Mouse (Mus musculus): ENCODE results near the gene Thsd1. TPM values are rescaled to one million over a fixed set of nuclear protein-coding genes. Genes with fewer than 3 reads are reported as not detected.
A peak's percentile ranks its signal among the peaks of the same experiment; 100 is the strongest.

The Thsd1 gene
- total and polyA plus RNA-seq, 2 experiments from 2014 or later = 8.0 to 10.1 TPM

DNA sequence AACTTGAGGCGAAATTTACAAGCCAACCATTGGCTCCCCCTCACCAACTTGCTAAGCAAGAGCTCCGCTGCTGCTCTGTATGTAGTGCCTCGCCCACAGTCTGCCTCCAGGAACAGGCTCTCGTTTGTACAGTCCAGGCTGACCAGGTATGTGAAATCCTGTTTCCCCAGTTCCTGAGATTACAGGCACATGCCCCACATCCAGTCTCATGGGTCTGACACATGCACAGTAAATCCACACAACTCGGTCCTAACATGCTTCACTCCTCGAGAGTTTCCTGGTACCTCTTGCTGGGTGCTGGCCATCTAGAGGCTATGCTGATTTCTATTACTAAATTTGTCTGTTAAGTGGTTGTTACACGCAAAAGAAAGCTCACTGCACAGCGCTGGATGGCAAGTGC, 752 bp upstream of the Thsd1 start:
- DNase-seq (ENCODE audit: low spot score) (no peak), ATAC-seq (ENCODE audit: insufficient read depth, low read depth) (no peak)
- H3K4me3 ChIP-seq (ENCODE audit: low read depth, low read length) = no peak overlapping the region
- H3K4me2 ChIP-seq (ENCODE audit: low read depth, low read length) = peak overlapping the region; percentile 72
- no peaks in the 10 kb centered on the region for H3K9me3 ChIP-seq (replicated peaks; ENCODE audit: control insufficient read depth, low read length)
- no peak overlapping the region for H3K9ac ChIP-seq (replicated peaks; ENCODE audit: low read depth, low read length)
- H3K27me3 ChIP-seq (ENCODE audit: control insufficient read depth, insufficient read depth, low read length) = 0 out of 2 replicates have a peak, but pooled peaks cover 7% of the 10 kb centered on the region
- WGBS = 47% methylated on average over 8 of the region's 8 CpGs
- no peaks in the 10 kb centered on the region for H3K4me1 ChIP-seq (ENCODE audit: control insufficient read depth, insufficient read depth)
- H3K27ac ChIP-seq (ENCODE audit: low read depth) = peak overlapping the region; percentile 58
- TF ChIP-seq CTCF (IDR thresholded peaks at IDR 0.05; ENCODE audit: low read depth) = no peak
- no peak for TF ChIP-seq EP300 (IDR thresholded peaks at IDR 0.05; ENCODE audit: low read depth)
- H3K36me3 ChIP-seq (replicated peaks; ENCODE audit: control insufficient read depth, insufficient read depth, low read length) = peaks cover 5% of the 10 kb centered on the region; the same call in 1 of the 2 replicates

DNA sequence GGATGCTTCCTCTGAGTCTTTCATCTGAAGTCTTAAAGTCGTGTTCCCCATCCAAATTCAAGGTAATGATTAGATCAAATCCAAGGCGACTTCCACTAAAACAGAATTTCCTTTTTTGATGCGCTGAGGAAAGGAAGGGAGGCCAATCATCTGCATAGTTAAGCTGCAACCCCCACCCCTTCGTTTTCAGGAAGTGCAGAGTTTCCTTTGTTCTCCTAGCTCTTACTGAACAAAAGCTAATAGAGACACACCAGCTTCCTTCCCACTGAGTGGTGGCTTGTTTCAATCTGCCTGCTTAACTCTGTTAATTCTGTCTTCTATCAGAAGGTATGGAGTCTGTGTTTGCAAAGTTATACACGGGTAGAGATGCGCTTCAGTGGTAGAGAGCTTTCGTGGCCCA, 1.5 kb downstream of the Thsd1 start:
- H3K27ac ChIP-seq (ENCODE audit: low read depth) = peak overlapping the region; percentile 76
- ATAC-seq (ENCODE audit: insufficient read depth, low read depth) (peak; percentile 44; the same call in 1 of the 2 replicates), DNase-seq (ENCODE audit: low spot score) (no peak)
- H3K9me3 ChIP-seq (replicated peaks; ENCODE audit: control insufficient read depth, low read length) = no peaks in the 10 kb centered on the region
- no peaks in the 10 kb centered on the region for H3K36me3 ChIP-seq (replicated peaks; ENCODE audit: control insufficient read depth, insufficient read depth, low read length)
- 0 out of 2 replicates have a peak, but pooled peaks cover 7% of the 10 kb centered on the region for H3K27me3 ChIP-seq (ENCODE audit: control insufficient read depth, insufficient read depth, low read length)
- H3K9ac ChIP-seq (replicated peaks; ENCODE audit: low read depth, low read length) = peak overlapping the region; percentile 45; the same call in 1 of the 2 replicates
- peak overlapping the region; percentile 58 for H3K4me3 ChIP-seq (ENCODE audit: low read depth, low read length)
- H3K4me1 ChIP-seq (ENCODE audit: control insufficient read depth, insufficient read depth) = no peaks in the 10 kb centered on the region
- WGBS = 43% methylated on average over 7 of the region's 7 CpGs
- TF ChIP-seq EP300 (IDR thresholded peaks at IDR 0.05; ENCODE audit: low read depth) (no peak), CTCF (IDR thresholded peaks at IDR 0.05; ENCODE audit: low read depth) (no peak)
- peak overlapping the region; percentile 72 for H3K4me2 ChIP-seq (ENCODE audit: low read depth, low read length)

DNA sequence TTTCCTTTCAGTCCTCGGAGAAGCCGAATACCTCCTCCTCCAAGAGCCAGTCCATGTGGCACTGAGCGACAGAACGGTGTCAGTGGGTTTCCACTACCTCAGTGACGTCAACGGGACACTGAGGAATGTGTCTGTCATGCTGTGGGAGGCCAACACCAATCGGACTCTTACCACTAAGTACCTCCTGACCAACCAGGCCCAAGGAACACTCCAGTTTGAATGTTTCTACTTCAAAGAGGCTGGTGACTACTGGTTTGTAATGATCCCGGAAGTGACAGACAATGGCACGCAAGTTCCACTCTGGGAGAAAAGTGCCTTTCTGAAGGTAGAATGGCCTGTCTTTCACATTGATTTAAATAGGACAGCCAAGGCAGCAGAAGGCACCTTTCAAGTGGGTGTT, 15.9 kb downstream of the Thsd1 start:
- no peaks in the 10 kb centered on the region for H3K4me1 ChIP-seq (ENCODE audit: control insufficient read depth, insufficient read depth)
- no peak for ATAC-seq (ENCODE audit: insufficient read depth, low read depth)
- H3K4me3 ChIP-seq (ENCODE audit: low read depth, low read length) = no peak overlapping the region
- H3K9ac ChIP-seq (replicated peaks; ENCODE audit: low read depth, low read length) = no peak overlapping the region
- no peaks in the 10 kb centered on the region for H3K27me3 ChIP-seq (ENCODE audit: control insufficient read depth, insufficient read depth, low read length)
- H3K36me3 ChIP-seq (replicated peaks; ENCODE audit: control insufficient read depth, insufficient read depth, low read length) = no peaks in the 10 kb centered on the region
- no peak for DNase-seq (ENCODE audit: low spot score)
- H3K9me3 ChIP-seq (replicated peaks; ENCODE audit: control insufficient read depth, low read length) = no peaks in the 10 kb centered on the region
- no peak for TF ChIP-seq EP300 (IDR thresholded peaks at IDR 0.05; ENCODE audit: low read depth)
- no peak for TF ChIP-seq CTCF (IDR thresholded peaks at IDR 0.05; ENCODE audit: low read depth)
- no peak overlapping the region for H3K4me2 ChIP-seq (ENCODE audit: low read depth, low read length)
- no peak overlapping the region for H3K27ac ChIP-seq (ENCODE audit: low read depth)
- WGBS = 73% methylated on average over 9 of the region's 9 CpGs

DNA sequence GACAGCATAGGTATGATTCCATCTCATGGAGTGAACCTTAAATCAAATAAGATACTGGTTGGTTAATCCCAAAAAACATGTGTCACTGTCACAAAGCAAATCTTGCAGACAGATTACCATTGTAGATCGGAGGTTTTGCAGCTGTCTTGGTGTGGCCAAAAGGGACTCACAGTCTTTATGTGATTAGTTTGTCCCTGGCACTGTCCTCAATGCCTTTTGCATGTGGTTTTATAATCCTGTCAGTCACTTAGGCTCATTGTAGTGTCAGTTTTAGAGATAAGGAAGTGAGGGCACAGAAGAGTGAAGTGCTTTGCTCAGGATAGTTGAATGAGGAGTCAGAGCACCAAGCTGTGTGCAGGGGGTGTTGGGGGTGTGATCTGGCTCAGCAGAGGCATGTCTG, 18.6 kb downstream of the Thsd1 start:
- ATAC-seq (ENCODE audit: insufficient read depth, low read depth) (no peak), DNase-seq (ENCODE audit: low spot score) (no peak)
- H3K4me1 ChIP-seq (ENCODE audit: control insufficient read depth, insufficient read depth) = no peaks in the 10 kb centered on the region
- H3K9ac ChIP-seq (replicated peaks; ENCODE audit: low read depth, low read length) = no peak overlapping the region
- no peaks in the 10 kb centered on the region for H3K9me3 ChIP-seq (replicated peaks; ENCODE audit: control insufficient read depth, low read length)
- no peaks in the 10 kb centered on the region for H3K27me3 ChIP-seq (ENCODE audit: control insufficient read depth, insufficient read depth, low read length)
- TF ChIP-seq CTCF (IDR thresholded peaks at IDR 0.05; ENCODE audit: low read depth) = no peak
- TF ChIP-seq EP300 (IDR thresholded peaks at IDR 0.05; ENCODE audit: low read depth) = no peak
- 61% methylated on average over 1 of the region's 1 CpGs for WGBS
- no peak overlapping the region for H3K4me3 ChIP-seq (ENCODE audit: low read depth, low read length)
- no peak overlapping the region for H3K4me2 ChIP-seq (ENCODE audit: low read depth, low read length)
- no peaks in the 10 kb centered on the region for H3K36me3 ChIP-seq (replicated peaks; ENCODE audit: control insufficient read depth, insufficient read depth, low read length)
- H3K27ac ChIP-seq (ENCODE audit: low read depth) = no peak overlapping the region

DNA sequence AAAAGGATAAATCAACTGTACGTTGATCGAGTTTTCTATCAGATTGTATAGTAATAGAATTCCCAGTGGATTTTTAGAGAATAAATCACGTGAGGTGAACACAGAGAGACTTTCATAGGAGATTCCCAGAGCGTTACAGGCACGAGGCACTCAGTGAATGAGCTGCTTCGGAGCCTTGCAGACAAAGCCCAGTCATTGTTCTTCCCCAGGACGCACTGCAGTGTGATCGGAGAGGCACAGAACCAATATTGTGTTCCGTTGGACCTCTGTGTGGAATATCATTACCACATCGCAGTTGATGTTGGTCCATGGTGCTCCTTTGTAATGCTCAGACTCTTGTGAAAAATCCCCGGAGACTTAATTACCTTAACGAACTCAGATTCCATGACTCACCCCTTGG, 20.8 kb downstream of the Thsd1 start:
- H3K27ac ChIP-seq (ENCODE audit: low read depth) = no peak overlapping the region
- 88% methylated on average over 12 of the region's 12 CpGs for WGBS
- TF ChIP-seq CTCF (IDR thresholded peaks at IDR 0.05; ENCODE audit: low read depth) = no peak
- TF ChIP-seq EP300 (IDR thresholded peaks at IDR 0.05; ENCODE audit: low read depth) = no peak
- H3K4me3 ChIP-seq (ENCODE audit: low read depth, low read length) = no peak overlapping the region
- ATAC-seq (ENCODE audit: insufficient read depth, low read depth) (no peak), DNase-seq (ENCODE audit: low spot score) (no peak)
- no peaks in the 10 kb centered on the region for H3K9me3 ChIP-seq (replicated peaks; ENCODE audit: control insufficient read depth, low read length)
- H3K4me1 ChIP-seq (ENCODE audit: control insufficient read depth, insufficient read depth) = no peaks in the 10 kb centered on the region
- H3K9ac ChIP-seq (replicated peaks; ENCODE audit: low read depth, low read length) = no peak overlapping the region
- no peaks in the 10 kb centered on the region for H3K36me3 ChIP-seq (replicated peaks; ENCODE audit: control insufficient read depth, insufficient read depth, low read length)
- no peak overlapping the region for H3K4me2 ChIP-seq (ENCODE audit: low read depth, low read length)
- H3K27me3 ChIP-seq (ENCODE audit: control insufficient read depth, insufficient read depth, low read length) = no peaks in the 10 kb centered on the region

DNA sequence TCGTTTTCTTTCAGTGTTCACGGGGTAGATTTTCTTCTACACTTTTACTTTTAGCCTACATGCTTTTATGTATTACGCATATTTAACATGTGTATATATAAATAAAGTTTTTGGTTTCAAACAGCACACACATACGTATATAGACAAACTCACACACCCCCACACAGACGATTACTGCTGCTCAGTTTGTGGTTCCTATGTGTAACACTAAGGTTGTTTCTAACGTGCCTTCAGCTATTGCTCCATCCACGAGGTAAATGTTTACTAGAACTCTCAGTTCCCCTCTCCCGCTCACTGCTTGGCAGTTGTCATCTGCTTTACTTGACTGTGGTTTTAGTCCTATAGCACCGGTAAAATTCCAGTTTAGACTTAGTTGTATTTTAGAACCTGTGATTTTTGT, 22.0 kb downstream of the Thsd1 start:
- TF ChIP-seq CTCF (IDR thresholded peaks at IDR 0.05; ENCODE audit: low read depth) (no peak), EP300 (IDR thresholded peaks at IDR 0.05; ENCODE audit: low read depth) (no peak)
- H3K9ac ChIP-seq (replicated peaks; ENCODE audit: low read depth, low read length) = no peak overlapping the region
- ATAC-seq (ENCODE audit: insufficient read depth, low read depth) (no peak), DNase-seq (ENCODE audit: low spot score) (no peak)
- H3K4me1 ChIP-seq (ENCODE audit: control insufficient read depth, insufficient read depth) = no peaks in the 10 kb centered on the region
- no peaks in the 10 kb centered on the region for H3K36me3 ChIP-seq (replicated peaks; ENCODE audit: control insufficient read depth, insufficient read depth, low read length)
- H3K27me3 ChIP-seq (ENCODE audit: control insufficient read depth, insufficient read depth, low read length) = no peaks in the 10 kb centered on the region
- H3K27ac ChIP-seq (ENCODE audit: low read depth) = no peak overlapping the region
- H3K9me3 ChIP-seq (replicated peaks; ENCODE audit: control insufficient read depth, low read length) = 0 out of 2 replicates have a peak, but pooled peaks cover 6% of the 10 kb centered on the region
- 75% methylated on average over 9 of the region's 9 CpGs for WGBS
- no peak overlapping the region for H3K4me2 ChIP-seq (ENCODE audit: low read depth, low read length)
- no peak overlapping the region for H3K4me3 ChIP-seq (ENCODE audit: low read depth, low read length)

All from heart, postnatal 0 days (tissue).